Mouse (Mus musculus): Measurements from ENCODE around the gene Tmem220. TPM values are rescaled to one million over a fixed set of nuclear protein-coding genes. Genes with fewer than 3 reads are reported as not detected.

Tmem220 gene
- polyA plus RNA-seq, 1 experiment from 2014 or later, result 1.4 TPM

DNA sequence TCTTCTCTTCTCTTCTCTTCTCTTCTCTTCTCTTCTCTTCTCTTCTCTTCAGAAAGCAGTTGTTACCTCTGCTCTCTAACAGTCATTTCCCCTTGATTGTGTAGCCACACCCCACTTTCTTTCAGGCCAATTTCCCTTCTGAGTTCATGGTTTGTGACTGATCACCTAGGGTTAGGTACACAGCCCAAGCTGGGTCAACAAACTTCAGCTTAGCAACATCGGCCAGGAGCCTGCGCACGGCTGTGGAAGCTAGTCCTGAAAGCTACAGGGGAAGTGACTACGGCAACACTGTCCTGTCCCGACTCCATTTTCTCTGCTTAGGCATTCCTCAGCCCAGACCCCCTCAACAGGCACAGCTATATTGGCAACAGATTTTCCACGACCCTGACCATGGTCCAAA is 20.0 kb downstream of the Tmem220 start:
- peaks cover 43% of the 10 kb centered on the region for H3K36me3 ChIP-seq
- no peaks in the 10 kb centered on the region for H3K27me3 ChIP-seq
- H3K9ac ChIP-seq, result no peak overlapping the region
- 73% methylated on average over 6 of the region's 6 CpGs for WGBS
- no peaks in the 10 kb centered on the region for H3K4me1 ChIP-seq
- no peak overlapping the region for H3K4me3 ChIP-seq
- no peaks in the 10 kb centered on the region for H3K9me3 ChIP-seq
- no peak for ATAC-seq (ENCODE audit: insufficient number of reproducible peaks, insufficient read depth, low FRiP score, low TSS enrichment, low read depth)
- H3K27ac ChIP-seq, result no peak overlapping the region
- no peak overlapping the region for H3K4me2 ChIP-seq

DNA sequence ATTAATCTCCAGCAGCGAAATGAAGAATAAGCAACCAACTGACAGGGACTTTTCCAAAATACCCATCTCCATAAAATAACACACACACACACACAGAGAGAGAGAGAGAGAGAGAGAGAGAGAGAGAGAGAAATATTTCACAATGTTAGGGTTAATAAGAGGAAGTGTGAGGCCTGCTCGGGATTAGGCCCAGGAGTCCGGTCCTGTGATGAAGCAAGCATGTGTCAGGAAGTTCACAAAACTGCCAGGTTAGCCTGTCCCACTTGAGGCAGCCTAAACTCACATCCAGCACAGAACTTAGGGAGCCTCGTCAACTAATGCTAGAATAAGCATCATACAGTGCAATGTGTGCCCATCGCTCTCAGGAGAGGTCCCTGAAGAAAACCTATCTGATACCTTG is 22.2 kb downstream of the Tmem220 start:
- ATAC-seq (ENCODE audit: insufficient number of reproducible peaks, insufficient read depth, low FRiP score, low TSS enrichment, low read depth), result no peak

DNA sequence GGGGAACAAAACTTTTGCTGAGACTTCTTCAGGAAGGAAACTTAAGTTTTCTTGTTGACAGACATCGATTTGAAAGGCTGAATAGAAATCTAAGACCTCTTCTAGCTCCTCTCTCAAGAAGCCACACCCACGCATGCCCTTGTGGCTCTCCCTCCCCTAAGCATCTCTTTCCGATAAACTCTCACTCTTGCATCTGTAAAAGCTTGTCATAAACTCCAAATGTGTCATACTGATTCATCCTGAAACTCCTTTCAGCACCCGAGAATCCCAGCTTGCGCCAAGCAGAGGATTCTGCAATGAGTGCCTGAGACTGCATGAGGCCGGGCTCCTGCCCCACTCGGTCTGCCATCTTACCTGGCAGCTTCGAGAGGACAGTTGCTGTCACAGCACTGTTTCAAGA is 23.5 kb downstream of the Tmem220 start:
- Histone ChIP-seq H3K4me3 (no peak overlapping the region), H3K36me3 (peaks cover 21% of the 10 kb centered on the region; the same call in 1 of the 2 replicates), H3K4me2 (no peak overlapping the region), H3K9me3 (no peaks in the 10 kb centered on the region), H3K27me3 (no peaks in the 10 kb centered on the region), H3K9ac (no peak overlapping the region), H3K4me1 (peaks cover 4% of the 10 kb centered on the region), H3K27ac (no peak overlapping the region)
- 88% methylated on average over 8 of the region's 8 CpGs for WGBS
- ATAC-seq (ENCODE audit: insufficient number of reproducible peaks, insufficient read depth, low FRiP score, low TSS enrichment, low read depth), result no peak

More for the DNA sequence above, 22.2 kb downstream of the Tmem220 start:
- Histone ChIP-seq H3K27me3 (no peaks in the 10 kb centered on the region), H3K4me3 (no peak overlapping the region), H3K9me3 (no peaks in the 10 kb centered on the region), H3K36me3 (peaks cover 28% of the 10 kb centered on the region; the same call in 1 of the 2 replicates), H3K4me2 (no peak overlapping the region), H3K4me1 (no peaks in the 10 kb centered on the region), H3K9ac (no peak overlapping the region), H3K27ac (no peak overlapping the region)
- WGBS, result 84% methylated on average over 5 of the region's 5 CpGs

DNA sequence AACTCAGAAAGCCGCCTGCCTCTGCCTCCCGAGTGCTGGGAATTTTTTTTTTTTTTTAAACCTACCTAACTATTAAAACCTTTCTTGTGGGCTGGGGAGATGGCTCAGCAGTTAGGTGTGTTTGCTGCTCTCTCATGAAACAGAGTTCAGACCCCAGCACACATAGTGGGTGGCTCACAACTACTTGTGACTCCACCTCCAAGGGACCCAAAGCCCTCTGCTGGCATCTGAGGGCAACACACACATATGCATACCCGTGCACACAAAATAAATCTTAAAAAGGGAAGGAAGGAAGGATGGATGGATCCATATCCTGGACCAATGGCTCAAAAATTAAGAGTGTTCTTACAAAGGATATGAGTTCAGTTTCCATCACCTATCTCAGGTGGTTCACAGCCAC is 24.3 kb downstream of the Tmem220 start:
- no peak for ATAC-seq (ENCODE audit: insufficient number of reproducible peaks, insufficient read depth, low FRiP score, low TSS enrichment, low read depth)
- 84% methylated on average over 3 of the region's 3 CpGs for WGBS
- no peaks in the 10 kb centered on the region for H3K9me3 ChIP-seq

DNA sequence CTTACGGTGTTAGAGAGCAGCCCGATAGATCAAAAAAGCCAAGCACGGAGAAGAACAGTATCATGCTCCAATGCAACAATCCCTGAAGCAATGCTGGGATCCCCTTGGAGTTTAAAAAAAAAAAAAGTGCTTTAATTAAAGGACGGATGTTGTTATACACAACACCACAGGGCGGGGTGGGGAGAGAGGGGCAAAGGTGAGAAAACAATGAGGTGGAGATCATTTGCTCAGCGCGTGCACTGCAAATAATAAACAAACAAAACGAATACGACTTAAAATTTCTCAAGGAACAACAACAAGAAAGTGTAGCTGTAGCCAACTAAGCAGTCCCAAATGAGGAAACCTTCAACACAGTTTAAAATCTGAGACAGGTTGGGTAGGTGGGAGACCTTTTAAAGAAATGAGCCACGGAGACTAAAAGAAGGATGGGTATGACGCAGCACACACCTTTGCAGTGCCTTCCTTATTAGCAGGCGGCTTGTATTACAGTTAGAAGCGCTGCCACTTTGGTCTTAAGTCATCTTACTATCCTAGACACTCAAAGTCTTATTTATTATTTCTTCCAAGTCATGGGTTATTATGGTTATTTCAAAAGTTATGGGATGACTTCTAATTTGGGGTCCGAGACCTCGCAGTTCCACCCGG is 26.8 kb downstream of the Tmem220 start:
- H3K27ac ChIP-seq, result peak overlapping the region; percentile 80
- peaks cover 11% of the 10 kb centered on the region for H3K4me1 ChIP-seq
- H3K4me3 ChIP-seq, result peak overlapping the region; percentile 98
- H3K9ac ChIP-seq, result peak overlapping the region; percentile 93
- no peak for ATAC-seq (ENCODE audit: insufficient number of reproducible peaks, insufficient read depth, low FRiP score, low TSS enrichment, low read depth)
- peaks cover 23% of the 10 kb centered on the region for H3K36me3 ChIP-seq
- 6% methylated on average over 16 of the region's 16 CpGs for WGBS
- H3K4me2 ChIP-seq, result peak overlapping the region; percentile 70
- no peaks in the 10 kb centered on the region for H3K27me3 ChIP-seq
- no peaks in the 10 kb centered on the region for H3K9me3 ChIP-seq

More for the DNA sequence above, 24.3 kb downstream of the Tmem220 start:
- Histone ChIP-seq H3K4me2 (no peak overlapping the region), H3K4me1 (peaks cover 11% of the 10 kb centered on the region), H3K27ac (no peak overlapping the region), H3K9ac (no peak overlapping the region), H3K4me3 (no peak overlapping the region), H3K36me3 (peaks cover 21% of the 10 kb centered on the region; the same call in 1 of the 2 replicates), H3K27me3 (no peaks in the 10 kb centered on the region)

DNA sequence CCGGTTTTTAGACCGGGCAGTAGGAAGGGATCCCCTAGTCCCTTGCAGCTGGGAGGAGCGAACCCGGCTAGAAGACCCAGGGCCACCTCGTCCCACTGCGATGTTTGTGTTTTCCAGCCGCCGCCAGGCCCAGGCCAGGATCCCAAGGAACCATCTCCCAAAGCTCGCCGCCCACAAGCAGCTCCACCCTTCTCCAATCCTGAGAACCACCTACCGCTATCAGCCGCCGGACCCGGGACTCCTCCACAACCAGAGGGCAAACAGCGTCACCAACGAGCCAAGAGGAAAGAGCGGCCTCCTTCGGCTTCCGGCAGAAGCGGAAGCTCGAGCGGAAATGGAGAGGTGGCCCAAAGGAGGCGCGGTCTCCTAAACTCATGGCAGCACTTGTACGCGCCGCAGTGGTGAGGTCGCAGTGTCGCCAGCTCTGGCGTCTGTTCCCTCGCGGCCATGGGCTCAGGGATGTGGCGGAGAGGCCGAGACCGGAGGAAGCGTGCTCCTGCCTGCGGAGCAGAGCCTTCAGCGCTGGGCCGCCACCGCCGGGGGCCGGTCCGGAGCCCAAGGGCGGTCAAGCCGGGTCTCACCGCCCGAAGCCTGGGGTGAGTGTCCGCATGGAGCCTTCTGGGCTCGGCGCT is 27.5 kb downstream of the Tmem220 start, which contains the start of the genes Adprm and Sco1:
Gene Adprm (minus strand): TSS at position 274 of the 632 bp plus-strand sequence.
Gene Sco1 (plus strand): TSS at position 350 of the 632 bp plus-strand sequence.
- no peaks in the 10 kb centered on the region for H3K9me3 ChIP-seq
- peaks cover 11% of the 10 kb centered on the region for H3K4me1 ChIP-seq
- H3K36me3 ChIP-seq, result peaks cover 26% of the 10 kb centered on the region
- no peaks in the 10 kb centered on the region for H3K27me3 ChIP-seq
- peak within 1 kb of the TSS; percentile 70 for H3K4me2 ChIP-seq
- ATAC-seq (ENCODE audit: insufficient number of reproducible peaks, insufficient read depth, low FRiP score, low TSS enrichment, low read depth), result peak; percentile 78
- H3K27ac ChIP-seq, result peak within 1 kb of the TSS; percentile 80
- under 1% methylated on average over 50 of the region's 50 CpGs for WGBS
- peak within 1 kb of the TSS; percentile 98 for H3K4me3 ChIP-seq
- peak within 1 kb of the TSS; percentile 93 for H3K9ac ChIP-seq

DNA sequence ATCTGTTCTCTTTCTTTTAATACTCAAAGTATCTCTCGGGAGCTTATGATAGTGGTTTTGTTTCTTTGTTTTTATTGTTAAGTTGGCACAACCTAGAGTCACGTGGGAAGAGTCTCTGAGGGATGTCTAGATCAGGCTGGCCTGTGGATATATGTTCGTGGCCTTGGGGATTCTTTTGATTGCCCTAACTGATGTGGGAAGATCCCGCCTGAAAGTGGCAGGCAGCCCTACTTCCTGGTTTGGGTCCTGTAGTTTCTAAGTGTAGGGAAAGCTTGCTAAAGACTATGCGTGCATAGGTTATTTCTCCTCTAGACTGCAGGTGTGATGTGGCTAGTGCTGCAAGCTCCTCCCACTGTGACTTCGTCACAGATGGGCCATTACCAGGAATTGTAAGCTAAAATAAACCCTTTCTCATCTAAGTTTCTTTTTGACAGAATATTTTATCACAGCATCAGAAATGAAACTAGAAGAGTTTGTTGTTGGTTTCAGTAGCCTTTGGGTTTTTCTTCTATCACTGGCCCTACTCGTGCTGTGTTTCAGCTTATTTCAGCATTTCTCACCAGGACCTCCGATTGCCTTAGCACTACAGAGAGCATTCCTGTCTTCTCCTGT is 29.9 kb downstream of the Tmem220 start:
- WGBS, result 90% methylated on average over 8 of the region's 8 CpGs

DNA sequence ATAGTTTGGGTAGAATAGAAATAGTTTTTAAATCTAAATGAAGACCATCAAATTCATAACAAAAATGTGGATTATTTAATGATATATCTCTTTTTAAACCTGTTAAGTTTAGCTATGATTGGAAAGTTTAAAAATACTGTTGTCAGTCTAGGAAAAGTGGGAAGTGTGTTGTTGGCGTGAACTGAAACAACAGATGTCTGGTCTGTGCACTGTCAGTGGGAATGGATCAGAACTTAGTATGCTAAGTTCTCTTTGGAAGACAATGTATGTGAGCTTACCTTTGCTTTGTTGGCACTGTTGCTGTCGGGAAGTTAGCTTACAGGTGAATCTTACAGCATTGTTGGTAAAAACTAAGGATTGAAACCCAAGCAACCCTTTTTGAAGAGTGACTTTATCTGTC is 36.4 kb downstream of the Tmem220 start:
- Histone ChIP-seq H3K4me3 (no peak overlapping the region), H3K4me1 (no peaks in the 10 kb centered on the region), H3K9me3 (no peaks in the 10 kb centered on the region), H3K27ac (no peak overlapping the region), H3K27me3 (no peaks in the 10 kb centered on the region), H3K36me3 (peaks cover 89% of the 10 kb centered on the region), H3K9ac (no peak overlapping the region), H3K4me2 (no peak overlapping the region)
- no peak for ATAC-seq (ENCODE audit: insufficient number of reproducible peaks, insufficient read depth, low FRiP score, low TSS enrichment, low read depth)
- 88% methylated on average over 2 of the region's 2 CpGs for WGBS

More for the DNA sequence above, 29.9 kb downstream of the Tmem220 start:
- no peak overlapping the region for H3K4me2 ChIP-seq
- peaks cover 47% of the 10 kb centered on the region for H3K36me3 ChIP-seq
- no peaks in the 10 kb centered on the region for H3K9me3 ChIP-seq
- peaks cover 11% of the 10 kb centered on the region for H3K4me1 ChIP-seq
- H3K27me3 ChIP-seq, result no peaks in the 10 kb centered on the region
- H3K4me3 ChIP-seq, result no peak overlapping the region
- no peak for ATAC-seq (ENCODE audit: insufficient number of reproducible peaks, insufficient read depth, low FRiP score, low TSS enrichment, low read depth)
- H3K9ac ChIP-seq, result no peak overlapping the region
- H3K27ac ChIP-seq, result no peak overlapping the region

DNA sequence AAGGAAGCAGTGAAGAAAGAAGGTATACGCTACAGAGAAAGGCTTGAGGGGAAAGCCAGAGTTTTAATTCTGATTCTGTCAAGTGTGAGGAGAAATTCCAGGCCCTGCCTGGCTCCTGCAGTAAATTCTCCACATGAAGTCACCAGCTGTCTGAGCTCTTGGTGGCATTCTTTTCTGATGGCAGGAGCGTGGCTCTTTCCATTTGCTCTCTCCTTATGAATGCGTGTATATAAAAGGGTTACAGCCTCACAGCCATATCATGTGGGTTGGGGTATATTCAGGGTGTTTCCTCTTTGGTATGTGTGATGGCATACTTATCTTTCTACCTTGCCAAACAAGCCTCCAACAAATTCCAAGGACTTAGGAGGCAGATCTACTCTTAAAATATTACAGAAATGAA is 37.8 kb downstream of the Tmem220 start:
- WGBS, result 95% methylated on average over 3 of the region's 3 CpGs
- peaks cover 90% of the 10 kb centered on the region for H3K36me3 ChIP-seq
- no peak for ATAC-seq (ENCODE audit: insufficient number of reproducible peaks, insufficient read depth, low FRiP score, low TSS enrichment, low read depth)
- no peaks in the 10 kb centered on the region for H3K27me3 ChIP-seq
- no peak overlapping the region for H3K4me3 ChIP-seq
- no peak overlapping the region for H3K27ac ChIP-seq
- H3K4me1 ChIP-seq, result no peaks in the 10 kb centered on the region
- no peak overlapping the region for H3K4me2 ChIP-seq
- no peak overlapping the region for H3K9ac ChIP-seq
- no peaks in the 10 kb centered on the region for H3K9me3 ChIP-seq

DNA sequence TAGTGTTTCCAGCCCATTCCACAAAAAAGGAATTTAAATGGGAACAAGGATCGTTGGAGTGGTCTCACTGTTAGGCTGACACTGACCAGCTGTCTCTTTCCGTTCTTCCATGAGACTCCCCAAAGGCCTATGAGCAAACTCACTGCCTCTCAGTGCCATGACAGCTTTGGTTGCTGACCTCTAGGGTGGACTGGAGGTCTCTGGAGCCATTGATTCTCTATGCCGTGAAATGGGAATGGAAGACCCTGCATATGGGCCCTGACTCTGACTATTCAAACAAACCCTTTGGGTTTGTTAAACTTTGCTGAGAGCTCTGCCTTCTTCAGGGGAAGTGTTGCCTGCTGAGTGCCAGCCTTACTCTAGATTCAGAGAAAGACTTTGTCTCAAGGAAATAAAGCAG is 42.8 kb downstream of the Tmem220 start:
- no peak for ATAC-seq (ENCODE audit: insufficient number of reproducible peaks, insufficient read depth, low FRiP score, low TSS enrichment, low read depth)
- H3K36me3 ChIP-seq, result peaks cover 48% of the 10 kb centered on the region
- no peaks in the 10 kb centered on the region for H3K9me3 ChIP-seq
- H3K4me3 ChIP-seq, result no peak overlapping the region
- no peak overlapping the region for H3K4me2 ChIP-seq
- H3K27me3 ChIP-seq, result no peaks in the 10 kb centered on the region
- 92% methylated on average over 3 of the region's 3 CpGs for WGBS
- H3K4me1 ChIP-seq, result no peaks in the 10 kb centered on the region
- no peak overlapping the region for H3K27ac ChIP-seq
- H3K9ac ChIP-seq, result no peak overlapping the region

DNA sequence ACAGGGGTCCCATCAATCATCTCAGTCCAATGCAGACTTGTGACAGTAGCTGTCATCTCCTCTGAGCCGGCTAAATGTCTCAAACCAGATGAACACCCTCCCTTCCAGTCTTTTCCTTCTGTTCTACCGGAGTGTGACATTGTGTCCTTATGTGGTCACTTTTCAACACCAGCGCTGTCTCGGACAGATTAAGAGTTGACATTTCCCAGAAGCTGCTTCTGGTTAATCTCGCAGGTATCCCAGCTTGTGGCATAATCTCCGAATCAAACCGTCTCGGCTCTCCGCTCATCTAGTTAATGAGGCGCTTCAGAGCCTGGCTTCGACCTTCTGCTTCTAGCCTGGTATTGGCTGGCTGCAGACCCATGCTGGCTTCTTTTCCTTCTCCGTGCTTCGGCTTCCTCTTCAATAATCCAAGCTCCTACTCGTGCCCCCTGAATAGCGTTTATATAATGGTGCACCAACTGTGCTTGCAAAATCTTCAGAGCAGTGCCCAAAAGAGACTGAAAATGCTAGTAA is 47.7 kb downstream of the Tmem220 start:
- no peak for ATAC-seq (ENCODE audit: insufficient number of reproducible peaks, insufficient read depth, low FRiP score, low TSS enrichment, low read depth)
- H3K4me3 ChIP-seq, result no peak overlapping the region
- no peaks in the 10 kb centered on the region for H3K9me3 ChIP-seq
- no peak overlapping the region for H3K4me2 ChIP-seq
- 0 out of 2 replicates have a peak, but pooled peaks cover 2% of the 10 kb centered on the region for H3K36me3 ChIP-seq
- WGBS, result 79% methylated on average over 15 of the region's 15 CpGs
- no peak overlapping the region for H3K9ac ChIP-seq
- no peaks in the 10 kb centered on the region for H3K4me1 ChIP-seq
- H3K27me3 ChIP-seq, result no peaks in the 10 kb centered on the region
- H3K27ac ChIP-seq, result no peak overlapping the region

All from embryonic facial prominence, embryonic 13.5 days (tissue).